Mouse (Mus musculus) lung, embryonic 15.5 days (tissue): Measurements from ENCODE around the gene Naalad2. TPM values are rescaled to one million over a fixed set of nuclear protein-coding genes. Genes with fewer than 3 reads are reported as not detected.
A peak's percentile ranks its signal among the peaks of the same experiment; 100 is the strongest.
"Not testable (repeated sequence)": the region's sequence is repeated elsewhere in the genome, so short reads cannot be mapped to it uniquely, and the experiment has no call there.

Source experiments
- ATAC-seq: fragments of 200-750 bp; cut with Nextera tagmentation; 2 replicates; pipeline ENCODE4 v1.8.0; 2017; ENCODE audit warnings: moderate number of reproducible peaks, borderline replicate concordance; ENCODE audit not compliant: low FRiP score, low TSS enrichment; ENCODE audit errors: extremely low read depth
- H3K27ac ChIP-seq: fragments of 300-500 bp; sonication (generic); 2 replicates; pipeline ENCODE4 v1.5.1; 2015; ENCODE audit warnings: moderate library complexity, mild to moderate bottlenecking, inconsistent platforms
- H3K27me3 ChIP-seq: fragments of 300-500 bp; sonication (generic); 2 replicates; pipeline ENCODE4 v1.6.1; 2015; ENCODE audit warnings: inconsistent platforms
- H3K36me3 ChIP-seq: fragments of 300-500 bp; sonication (generic); 2 replicates; pipeline ENCODE4 v1.6.1; 2015; ENCODE audit warnings: inconsistent platforms
- H3K4me1 ChIP-seq: fragments of 300-500 bp; sonication (generic); 2 replicates; pipeline ENCODE4 v1.6.1; 2015; ENCODE audit warnings: inconsistent platforms
- H3K4me2 ChIP-seq: fragments of 300-500 bp; sonication (generic); 2 replicates; pipeline ENCODE4 v1.6.1; 2015; ENCODE audit warnings: inconsistent platforms, mild to moderate bottlenecking, moderate library complexity
- H3K4me3 ChIP-seq: fragments of 300-500 bp; sonication (generic); 2 replicates; pipeline ENCODE4 v1.5.1; 2015; ENCODE audit warnings: mild to moderate bottlenecking, inconsistent platforms
- H3K9ac ChIP-seq: fragments of 300-500 bp; sonication (generic); 2 replicates; pipeline ENCODE4 v1.6.1; 2015; ENCODE audit warnings: inconsistent platforms
- H3K9me3 ChIP-seq: fragments of 300-500 bp; sonication (generic); 2 replicates; pipeline ENCODE4 v1.6.1; 2016; ENCODE audit warnings: inconsistent platforms
- WGBS: fragments of 180-500 bp; shearing (Covaris S2); methylation state at CpG from one replicate; pipeline ENCODE4 v1.1.7; 2015; 5-methylcytosine and 5-hydroxymethylcytosine counted together
- polyA plus RNA-seq: library from polyadenylated mRNA; unstranded; fragments of >200 nt; fragmentation: Nextera tagmentation; extraction: Ambion mirVana; gene quantifications from 2 replicates; pipeline ENCODE4 v1.2.1, GENCODE M21; 2015

Gene Naalad2
- polyA plus RNA-seq: 7.2 TPM in 2 replicates

GRCm38 (mm10) chr9:18402895-18403294 lies at the start of gene Naalad2:
Gene Naalad2, minus strand, starts transcription at chr9:18402995.
- H3K9me3 ChIP-seq, H3K36me3 ChIP-seq, H3K4me3 ChIP-seq, H3K4me1 ChIP-seq, ATAC-seq, H3K9ac ChIP-seq, H3K27me3 ChIP-seq, H3K27ac ChIP-seq, H3K4me2 ChIP-seq: not testable (repeated sequence)
- whole genome bisulfite sequencing: 68% methylated on average over 2 of the region's 2 CpGs

- H3K9me3 ChIP-seq: no peaks in the 10 kb centered on the region
- H3K36me3 ChIP-seq: no peaks in the 10 kb centered on the region
- 69% methylated on average over 10 of the region's 10 CpGs for WGBS
- H3K27ac ChIP-seq: no peak overlapping the region
- H3K9ac ChIP-seq: no peak overlapping the region
- H3K4me2 ChIP-seq: no peak overlapping the region
- H3K4me3 ChIP-seq: no peak overlapping the region
- H3K4me1 ChIP-seq: no peaks in the 10 kb centered on the region
- no peak for ATAC-seq
- H3K27me3 ChIP-seq: no peaks in the 10 kb centered on the region
These were observed 28.9 kb upstream of the Naalad2 start for GRCm38 (mm10) chr9:18431687-18432086.

- ATAC-seq: no peak
- Histone ChIP-seq H3K9me3 (no peaks in the 10 kb centered on the region), H3K4me2 (no peak within 1 kb of the TSS), H3K4me3 (no peak within 1 kb of the TSS), H3K4me1 (no peaks in the 10 kb centered on the region), H3K9ac (no peak within 1 kb of the TSS), H3K27me3 (no peaks in the 10 kb centered on the region), H3K27ac (no peak within 1 kb of the TSS), H3K36me3 (no peaks in the 10 kb centered on the region)
These were observed 27.6 kb upstream of the Naalad2 start, which contains the start of gene Mbd3l2 for GRCm38 (mm10) chr9:18430354-18430753. Gene Mbd3l2, plus strand, starts transcription at chr9:18430654.

GRCm38 (mm10) chr9:18412371-18412770 lies 9.6 kb upstream of the Naalad2 start:
- not testable (repeated sequence) for H3K4me3 ChIP-seq, ATAC-seq, H3K27me3 ChIP-seq, H3K9ac ChIP-seq, H3K36me3 ChIP-seq, H3K4me1 ChIP-seq, H3K4me2 ChIP-seq, H3K27ac ChIP-seq, H3K9me3 ChIP-seq
- WGBS: 77% methylated on average over 4 of the region's 4 CpGs

GRCm38 (mm10) chr9:18404118-18404517 lies 1.3 kb upstream of the Naalad2 start, which contains the start of gene Ubtfl1:
Gene Ubtfl1, plus strand, starts transcription at chr9:18404418.
- WGBS: 71% methylated on average over 1 of the region's 1 CpGs
- ATAC-seq: no peak

GRCm38 (mm10) chr9:18399629-18400028 lies 3.2 kb downstream of the Naalad2 start:
- Histone ChIP-seq H3K27me3 (no peaks in the 10 kb centered on the region), H3K9ac (no peak overlapping the region), H3K9me3 (no peaks in the 10 kb centered on the region), H3K27ac (no peak overlapping the region), H3K4me2 (no peak overlapping the region), H3K36me3 (no peaks in the 10 kb centered on the region), H3K4me3 (no peak overlapping the region), H3K4me1 (no peaks in the 10 kb centered on the region)
- ATAC-seq: no peak
- 80% methylated on average over 1 of the region's 1 CpGs for WGBS

More at GRCm38 (mm10) chr9:18404118-18404517, 1.3 kb upstream of the Naalad2 start, which contains the start of gene Ubtfl1:
- Histone ChIP-seq H3K27me3 (no peaks in the 10 kb centered on the region), H3K4me2 (no peak within 1 kb of the TSS), H3K4me1 (no peaks in the 10 kb centered on the region), H3K9me3 (no peaks in the 10 kb centered on the region), H3K36me3 (no peaks in the 10 kb centered on the region), H3K4me3 (no peak within 1 kb of the TSS), H3K9ac (no peak within 1 kb of the TSS), H3K27ac (no peak within 1 kb of the TSS)

GRCm38 (mm10) chr9:18385782-18386181 lies 17.0 kb downstream of the Naalad2 start:
- peak overlapping the region; percentile 16; the same call in 1 of the 2 replicates for H3K4me2 ChIP-seq
- H3K36me3 ChIP-seq: no peaks in the 10 kb centered on the region
- no peak overlapping the region for H3K9ac ChIP-seq
- no peak overlapping the region for H3K27ac ChIP-seq
- 18% methylated on average over 6 of the region's 6 CpGs for WGBS
- no peaks in the 10 kb centered on the region for H3K4me1 ChIP-seq
- no peak for ATAC-seq
- H3K4me3 ChIP-seq: no peak overlapping the region
- no peaks in the 10 kb centered on the region for H3K27me3 ChIP-seq
- H3K9me3 ChIP-seq: no peaks in the 10 kb centered on the region

- H3K9ac ChIP-seq, H3K4me2 ChIP-seq, H3K27me3 ChIP-seq, H3K9me3 ChIP-seq, ATAC-seq, H3K27ac ChIP-seq, H3K36me3 ChIP-seq, H3K4me1 ChIP-seq, H3K4me3 ChIP-seq: not testable (repeated sequence)
- WGBS: 74% methylated on average over 1 of the region's 1 CpGs
These were observed 29.8 kb downstream of the Naalad2 start for GRCm38 (mm10) chr9:18373026-18373425.

- no peaks in the 10 kb centered on the region for H3K27me3 ChIP-seq
- H3K4me2 ChIP-seq: no peak overlapping the region
- H3K9ac ChIP-seq: no peak overlapping the region
- H3K9me3 ChIP-seq: no peaks in the 10 kb centered on the region
- H3K4me1 ChIP-seq: no peaks in the 10 kb centered on the region
- H3K27ac ChIP-seq: no peak overlapping the region
- H3K36me3 ChIP-seq: peaks cover 10% of the 10 kb centered on the region; the same call in 1 of the 2 replicates
- WGBS: 91% methylated on average over 3 of the region's 3 CpGs
- no peak for ATAC-seq
- H3K4me3 ChIP-seq: no peak overlapping the region
These were observed 82.8 kb downstream of the Naalad2 start for GRCm38 (mm10) chr9:18319990-18320389.

GRCm38 (mm10) chr9:18298301-18298700 lies 104.5 kb downstream of the Naalad2 start:
- H3K9ac ChIP-seq: no peak overlapping the region
- H3K27ac ChIP-seq: no peak overlapping the region
- ATAC-seq: no peak
- H3K27me3 ChIP-seq: no peaks in the 10 kb centered on the region
- 91% methylated on average over 6 of the region's 6 CpGs for WGBS
- peaks cover 49% of the 10 kb centered on the region for H3K36me3 ChIP-seq
- H3K4me2 ChIP-seq: no peak overlapping the region
- H3K4me1 ChIP-seq: peaks cover 4% of the 10 kb centered on the region
- H3K4me3 ChIP-seq: no peak overlapping the region
- no peaks in the 10 kb centered on the region for H3K9me3 ChIP-seq

- Histone ChIP-seq H3K27ac (no peak overlapping the region), H3K27me3 (no peaks in the 10 kb centered on the region), H3K9ac (peak overlapping the region; percentile 93), H3K4me1 (peaks cover 7% of the 10 kb centered on the region), H3K4me3 (peak overlapping the region; percentile 96), H3K9me3 (no peaks in the 10 kb centered on the region), H3K4me2 (peak overlapping the region; percentile 68), H3K36me3 (peaks cover 7% of the 10 kb centered on the region; the same call in 1 of the 2 replicates)
- WGBS: 27% methylated on average over 6 of the region's 6 CpGs
- no peak for ATAC-seq
These were observed 109.6 kb downstream of the Naalad2 start for GRCm38 (mm10) chr9:18293026-18293781.

- WGBS: under 1% methylated on average over 24 of the region's 24 CpGs
- no peaks in the 10 kb centered on the region for H3K27me3 ChIP-seq
- ATAC-seq: peak; percentile 67
- peak overlapping the region; percentile 89 for H3K27ac ChIP-seq
- H3K4me3 ChIP-seq: peak overlapping the region; percentile 96
- H3K9me3 ChIP-seq: no peaks in the 10 kb centered on the region
- H3K9ac ChIP-seq: peak overlapping the region; percentile 93
- H3K4me1 ChIP-seq: peaks cover 7% of the 10 kb centered on the region
- peaks cover 4% of the 10 kb centered on the region; the same call in 1 of the 2 replicates for H3K36me3 ChIP-seq
- peak overlapping the region; percentile 68 for H3K4me2 ChIP-seq
These were observed 110.3 kb downstream of the Naalad2 start for GRCm38 (mm10) chr9:18292443-18292922.
